Mouse (Mus musculus): ENCODE measurements at regions not wholly inside any gene's neighbourhood (a gene's known extent, or its start where the extent isn't known, plus 50 kb on each side); places are given as distances from the start of the nearest gene placed in this dataset.

DNA sequence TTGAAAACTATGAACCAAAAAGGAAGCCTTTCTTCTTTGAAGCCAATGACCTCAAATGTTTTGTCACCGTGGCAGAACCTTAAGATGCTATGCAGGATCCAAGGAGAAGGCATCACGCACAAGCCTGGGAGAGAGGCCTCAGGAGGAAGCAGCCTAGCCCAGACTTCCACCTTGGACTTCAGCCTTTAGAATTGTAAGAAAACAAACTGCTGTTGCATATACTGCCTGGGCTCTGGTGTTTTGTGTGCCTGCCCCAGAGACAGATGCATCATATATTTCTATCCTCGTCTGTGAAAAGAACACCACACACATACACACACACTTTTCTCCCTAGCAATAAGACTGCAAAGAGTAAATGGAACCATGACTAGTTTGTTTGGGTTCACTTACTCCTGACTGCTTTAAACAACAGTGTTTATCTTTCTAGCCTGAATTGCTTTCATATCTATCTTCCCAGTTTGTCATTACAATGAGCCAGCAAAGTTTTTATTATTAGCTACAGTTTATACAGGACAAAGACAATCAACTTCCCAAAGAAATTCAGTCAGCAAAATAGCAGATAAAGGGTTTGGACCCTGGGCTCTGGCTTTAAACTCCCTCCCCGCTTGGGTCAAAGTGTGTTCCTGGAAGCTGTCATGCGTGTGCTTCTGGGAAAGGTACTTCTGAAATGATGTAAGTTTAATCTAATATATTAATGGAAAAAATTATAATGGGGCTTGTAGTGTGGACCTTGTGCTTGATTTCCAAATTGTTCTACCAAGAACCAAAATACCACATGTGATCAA, 204.2 kb downstream of the Gm5447 start:
- no peak for DNase-seq (ENCODE audit: extremely low spot score, low spot score)
- Histone ChIP-seq H3K36me3 (replicated peaks) (no peaks in the 10 kb centered on the region), H3K4me3 (no peak overlapping the region), H3K4me1 (peaks cover 12% of the 10 kb centered on the region), H3K27ac (no peak overlapping the region), H3K27me3 (ENCODE audit: poor library complexity, severe bottlenecking) (no peaks in the 10 kb centered on the region), H3K9me3 (no peaks in the 10 kb centered on the region)
- 91% methylated on average over 5 of the region's 5 CpGs for WGBS

DNA sequence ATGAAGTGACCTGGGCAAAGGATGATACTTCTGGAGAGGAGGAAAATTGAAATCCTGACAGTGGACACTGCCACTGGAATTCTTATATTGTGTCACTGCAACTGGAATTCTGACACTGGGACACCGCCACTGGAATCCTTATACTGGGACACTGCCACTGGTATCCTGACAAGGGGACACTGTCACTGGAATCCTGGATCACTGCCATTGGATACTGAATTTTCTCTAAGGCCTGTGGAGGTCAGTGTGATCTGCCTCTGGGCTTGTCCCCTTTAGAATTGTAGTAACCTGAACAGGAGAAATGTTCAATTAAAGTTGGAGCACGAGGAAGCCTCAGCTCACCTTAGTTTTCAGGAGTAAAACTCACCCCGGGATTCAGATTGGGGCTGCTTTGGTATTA, 205.0 kb downstream of the Gm5447 start:
- no peaks in the 10 kb centered on the region for H3K36me3 ChIP-seq (replicated peaks)
- DNase-seq (ENCODE audit: extremely low spot score, low spot score), result no peak
- no peaks in the 10 kb centered on the region for H3K9me3 ChIP-seq
- WGBS, result 82% methylated on average over 3 of the region's 3 CpGs
- H3K27ac ChIP-seq, result no peak overlapping the region
- peaks cover 12% of the 10 kb centered on the region for H3K4me1 ChIP-seq
- H3K4me3 ChIP-seq, result no peak overlapping the region
- no peaks in the 10 kb centered on the region for H3K27me3 ChIP-seq (ENCODE audit: poor library complexity, severe bottlenecking)

- no peak overlapping the region for H3K4me3 ChIP-seq
- no peaks in the 10 kb centered on the region for H3K27me3 ChIP-seq (ENCODE audit: poor library complexity, severe bottlenecking)
- 44% methylated on average over 12 of the region's 12 CpGs for WGBS
- no peaks in the 10 kb centered on the region for H3K9me3 ChIP-seq
- H3K4me1 ChIP-seq, result peaks cover 12% of the 10 kb centered on the region
- 0 out of 2 replicates have a peak overlapping the region, but pooled peaks have one; percentile 16 for H3K27ac ChIP-seq
- no peaks in the 10 kb centered on the region for H3K36me3 ChIP-seq (replicated peaks)
- DNase-seq (ENCODE audit: extremely low spot score, low spot score), result peak; percentile 17
These were observed 205.5 kb downstream of the Gm5447 start for GRCm38 (mm10) chr13:31179407-31180001.

GRCm38 (mm10) chr13:31181530-31181929, 207.5 kb downstream of the Gm5447 start:
- no peak overlapping the region for H3K4me3 ChIP-seq
- WGBS, result 75% methylated on average over 5 of the region's 5 CpGs
- peaks cover 12% of the 10 kb centered on the region for H3K4me1 ChIP-seq
- no peak overlapping the region for H3K27ac ChIP-seq
- no peaks in the 10 kb centered on the region for H3K36me3 ChIP-seq (replicated peaks)
- no peaks in the 10 kb centered on the region for H3K27me3 ChIP-seq (ENCODE audit: poor library complexity, severe bottlenecking)
- H3K9me3 ChIP-seq, result no peaks in the 10 kb centered on the region
- DNase-seq (ENCODE audit: extremely low spot score, low spot score), result no peak

- 0 out of 2 replicates have a peak, but pooled peaks cover 6% of the 10 kb centered on the region for H3K4me1 ChIP-seq
- no peak overlapping the region for H3K27ac ChIP-seq
- H3K27me3 ChIP-seq (ENCODE audit: poor library complexity, severe bottlenecking), result no peaks in the 10 kb centered on the region
- no peak overlapping the region for H3K4me3 ChIP-seq
- WGBS, result 89% methylated on average over 14 of the region's 14 CpGs
- H3K9me3 ChIP-seq, result no peaks in the 10 kb centered on the region
- no peak for DNase-seq (ENCODE audit: extremely low spot score, low spot score)
- no peaks in the 10 kb centered on the region for H3K36me3 ChIP-seq (replicated peaks)
These were observed 211.1 kb downstream of the Gm5447 start for GRCm38 (mm10) chr13:31184845-31185834.

DNA sequence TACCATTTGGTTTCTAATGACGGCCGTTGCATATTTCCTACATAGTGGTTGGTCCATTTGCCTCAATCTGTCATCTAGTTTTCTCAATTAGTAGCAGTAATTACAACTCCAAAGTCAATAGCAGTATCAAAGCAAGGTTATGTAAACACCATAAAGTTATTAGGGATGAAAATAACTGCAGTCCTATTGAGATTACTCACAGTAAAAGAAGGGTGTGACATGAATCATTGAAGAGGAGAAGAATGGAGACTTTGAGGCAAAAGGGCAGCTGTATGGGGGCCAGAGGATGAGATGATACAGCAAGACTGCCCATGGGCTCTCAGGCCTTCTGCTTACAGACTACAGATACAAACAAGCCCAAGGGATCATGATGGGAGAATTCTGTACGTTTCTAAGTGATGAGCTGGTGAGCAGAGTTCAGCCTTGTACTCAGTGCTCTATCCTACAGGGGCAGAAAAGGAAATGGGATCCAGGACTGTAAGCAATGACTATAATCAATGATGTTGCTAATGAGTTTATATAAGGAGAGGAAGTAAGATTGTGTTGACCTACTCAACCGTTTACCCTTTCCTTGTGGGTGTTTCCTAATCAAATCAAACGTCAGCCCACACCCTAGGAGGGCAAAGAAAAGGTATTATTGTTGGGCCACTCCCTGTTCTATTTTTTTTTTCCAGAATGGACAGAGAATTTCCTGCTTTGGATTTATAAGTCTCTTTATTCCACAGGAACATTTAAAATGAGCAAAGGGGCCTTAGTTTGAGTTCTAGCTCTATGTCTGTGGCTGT, 213.0 kb downstream of the Gm5447 start:
- no peaks in the 10 kb centered on the region for H3K27me3 ChIP-seq (ENCODE audit: poor library complexity, severe bottlenecking)
- no peak for DNase-seq (ENCODE audit: extremely low spot score, low spot score)
- H3K9me3 ChIP-seq, result no peaks in the 10 kb centered on the region
- no peak overlapping the region for H3K4me3 ChIP-seq
- 80% methylated on average over 5 of the region's 5 CpGs for WGBS
- no peak overlapping the region for H3K27ac ChIP-seq
- no peaks in the 10 kb centered on the region for H3K4me1 ChIP-seq
- H3K36me3 ChIP-seq (replicated peaks), result no peaks in the 10 kb centered on the region

GRCm38 (mm10) chr13:31189116-31189515, 215.1 kb downstream of the Gm5447 start:
- 67% methylated on average over 1 of the region's 1 CpGs for WGBS
- Histone ChIP-seq H3K27me3 (ENCODE audit: poor library complexity, severe bottlenecking) (no peaks in the 10 kb centered on the region), H3K4me3 (no peak overlapping the region)

GRCm38 (mm10) chr13:31190036-31190435, 216.0 kb downstream of the Gm5447 start:
- DNase-seq (ENCODE audit: extremely low spot score, low spot score), result no peak
- 84% methylated on average over 4 of the region's 4 CpGs for WGBS
- H3K27ac ChIP-seq, result no peak overlapping the region
- H3K4me1 ChIP-seq, result no peaks in the 10 kb centered on the region
- H3K36me3 ChIP-seq (replicated peaks), result no peaks in the 10 kb centered on the region
- no peaks in the 10 kb centered on the region for H3K27me3 ChIP-seq (ENCODE audit: poor library complexity, severe bottlenecking)
- no peak overlapping the region for H3K4me3 ChIP-seq
- H3K9me3 ChIP-seq, result no peaks in the 10 kb centered on the region

More at GRCm38 (mm10) chr13:31189116-31189515, 215.1 kb downstream of the Gm5447 start:
- no peaks in the 10 kb centered on the region for H3K9me3 ChIP-seq
- H3K4me1 ChIP-seq, result no peaks in the 10 kb centered on the region
- DNase-seq (ENCODE audit: extremely low spot score, low spot score), result no peak
- no peaks in the 10 kb centered on the region for H3K36me3 ChIP-seq (replicated peaks)
- H3K27ac ChIP-seq, result no peak overlapping the region

- no peaks in the 10 kb centered on the region for H3K36me3 ChIP-seq (replicated peaks)
- H3K4me1 ChIP-seq, result no peaks in the 10 kb centered on the region
- H3K27ac ChIP-seq, result no peak overlapping the region
- WGBS, result 85% methylated on average over 7 of the region's 7 CpGs
- no peaks in the 10 kb centered on the region for H3K27me3 ChIP-seq (ENCODE audit: poor library complexity, severe bottlenecking)
- no peak for DNase-seq (ENCODE audit: extremely low spot score, low spot score)
- H3K9me3 ChIP-seq, result no peaks in the 10 kb centered on the region
- H3K4me3 ChIP-seq, result no peak overlapping the region
These were observed 217.5 kb downstream of the Gm5447 start for GRCm38 (mm10) chr13:31191344-31192139.

DNA sequence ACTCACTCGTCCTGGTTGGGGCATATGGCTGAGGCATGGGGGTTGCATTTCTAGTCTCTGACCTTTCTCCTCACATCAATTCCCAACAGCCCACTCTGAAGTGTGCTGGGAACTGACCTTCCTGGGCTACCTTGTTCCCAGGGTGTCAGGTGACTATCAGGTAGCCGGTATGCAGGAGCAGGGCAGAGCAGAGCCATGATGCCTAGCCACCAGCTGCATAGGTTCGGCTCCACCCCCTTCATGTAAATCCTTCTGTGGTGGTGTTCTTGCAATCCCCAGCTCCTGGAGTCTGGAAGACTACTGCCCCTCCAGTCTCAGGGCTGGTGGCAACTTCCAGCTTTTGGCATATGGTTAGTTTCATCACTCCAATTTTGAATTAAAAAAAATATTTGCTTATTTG, 221.0 kb downstream of the Gm5447 start:
- Histone ChIP-seq H3K4me1 (no peaks in the 10 kb centered on the region), H3K36me3 (replicated peaks) (no peaks in the 10 kb centered on the region), H3K27me3 (ENCODE audit: poor library complexity, severe bottlenecking) (no peaks in the 10 kb centered on the region), H3K27ac (no peak overlapping the region), H3K4me3 (no peak overlapping the region), H3K9me3 (no peaks in the 10 kb centered on the region)
- DNase-seq (ENCODE audit: extremely low spot score, low spot score), result no peak
- WGBS, result 79% methylated on average over 3 of the region's 3 CpGs

DNA sequence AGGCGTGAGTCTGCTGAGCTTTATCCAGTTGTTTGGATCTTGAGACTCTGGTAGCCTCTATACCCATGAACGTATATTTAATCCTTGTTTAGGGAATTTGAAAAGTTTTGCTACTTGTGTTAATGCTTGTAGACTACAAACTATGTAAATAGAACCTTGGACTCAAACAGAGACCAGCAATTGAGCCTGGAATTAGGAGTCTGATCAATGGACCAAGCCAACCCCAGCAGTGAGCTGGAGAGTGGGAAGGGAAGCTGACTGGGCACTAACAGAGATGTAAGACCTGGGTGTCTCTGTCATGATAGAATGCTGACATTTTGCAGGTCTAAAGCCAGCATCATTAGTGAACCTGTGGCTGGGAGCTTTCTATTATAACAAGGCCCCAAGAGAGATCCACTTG, 222.5 kb downstream of the Gm5447 start:
- no peak overlapping the region for H3K4me3 ChIP-seq
- H3K36me3 ChIP-seq (replicated peaks), result no peaks in the 10 kb centered on the region
- H3K27ac ChIP-seq, result no peak overlapping the region
- no peak for DNase-seq (ENCODE audit: extremely low spot score, low spot score)
- H3K4me1 ChIP-seq, result no peaks in the 10 kb centered on the region
- no peaks in the 10 kb centered on the region for H3K27me3 ChIP-seq (ENCODE audit: poor library complexity, severe bottlenecking)
- 81% methylated on average over 2 of the region's 2 CpGs for WGBS
- H3K9me3 ChIP-seq, result no peaks in the 10 kb centered on the region
